Mouse (Mus musculus): ENCODE measurements around the gene Adam11.

- TF ChIP-seq USF1 (IDR thresholded peaks at IDR 0.05; ENCODE audit: low read depth) (no peak), CTCF (IDR thresholded peaks at IDR 0.05; ENCODE audit: control insufficient read depth, insufficient read depth, insufficient read length) (no peak), MAX (IDR thresholded peaks at IDR 0.05) (no peak), MYOG (IDR thresholded peaks at IDR 0.05; ENCODE audit: control insufficient read depth, extremely low read depth, insufficient read length) (no peak), FOSL1 (IDR thresholded peaks at IDR 0.05; ENCODE audit: insufficient read depth, low read length, poor library complexity, severe bottlenecking) (no peak), CEBPB (IDR thresholded peaks at IDR 0.05; ENCODE audit: low read depth) (no peak)
These were observed 22.2 kb downstream of the Adam11 start for GRCm38 (mm10) chr11:102783443-102783842.

Measured in C2C12 (cell line).